In the genomic region with DNA sequence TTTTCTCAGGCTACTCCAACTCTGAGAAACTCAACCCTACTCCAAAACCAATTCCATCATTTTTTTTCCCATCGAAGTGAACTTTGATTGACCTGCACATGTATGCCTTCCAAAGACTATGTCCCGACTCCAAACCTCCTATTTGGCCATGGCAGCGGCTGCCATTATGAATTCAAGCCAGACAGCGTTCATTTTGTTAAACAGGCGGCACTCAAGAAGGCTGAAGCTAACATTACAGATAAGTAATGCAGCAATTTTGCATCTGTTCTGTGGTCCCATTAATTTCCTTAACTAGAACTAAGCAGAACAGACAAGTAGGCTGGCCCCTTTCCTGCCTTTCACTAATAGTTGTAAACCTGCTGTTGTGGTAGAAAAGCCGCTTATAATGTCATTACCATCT, we compare ENCODE assay signal across 35 mouse cellular contexts.
"Had no signal": no experiment of that assay in that cellular context is flagged by ENCODE, and none has a peak within 500 bp of the region (broad histone marks: within the 10 kb centered on the region; RNA-seq: fewer than 3 reads in every experiment).

No protein-coding gene starts in this region.

- H3K36me3 ChIP-seq: heart, embryonic 10.5 days; heart, embryonic 12.5 days; heart, embryonic 13.5 days; heart, embryonic 15.5 days; hindbrain, embryonic 10.5 days; hindbrain, embryonic 12.5 days; hindbrain, embryonic 13.5 days; hindbrain, embryonic 15.5 days; intestine, embryonic 15.5 days; kidney, embryonic 15.5 days had no signal

- H3K27me3 ChIP-seq: heart, embryonic 12.5 days; heart, embryonic 13.5 days; heart, embryonic 15.5 days; hindbrain, embryonic 12.5 days; hindbrain, embryonic 13.5 days; hindbrain, embryonic 15.5 days; intestine, embryonic 15.5 days; kidney, embryonic 15.5 days had no signal

- H3K4me2 ChIP-seq: heart, embryonic 11.5 days; heart, embryonic 12.5 days; heart, embryonic 13.5 days; heart, embryonic 15.5 days; hindbrain, embryonic 12.5 days; hindbrain, embryonic 13.5 days; hindbrain, embryonic 14.5 days; hindbrain, embryonic 15.5 days; intestine, embryonic 15.5 days; kidney, embryonic 15.5 days had no signal

- H3K4me3 ChIP-seq: heart, embryonic 10.5 days; heart, embryonic 12.5 days; heart, embryonic 13.5 days; heart, embryonic 15.5 days; hindbrain, embryonic 10.5 days; hindbrain, embryonic 12.5 days; hindbrain, embryonic 13.5 days; hindbrain, embryonic 15.5 days; intestine, embryonic 15.5 days; kidney, embryonic 15.5 days; layer of hippocampus, adult 2 months; left cerebral cortex, adult 2 months had no signal

- ATAC-seq: hindbrain, embryonic 16.5 days; hindbrain, postnatal 0 days; inflammation-experienced regulatory T-cells, adult 6 months; intestine, embryonic 15.5 days; intestine, postnatal 0 days had no signal

- H3K9ac ChIP-seq: heart, embryonic 12.5 days; heart, embryonic 13.5 days; heart, embryonic 15.5 days; hindbrain, embryonic 12.5 days; hindbrain, embryonic 13.5 days; hindbrain, embryonic 14.5 days; hindbrain, embryonic 15.5 days; intestine, embryonic 15.5 days; kidney, embryonic 15.5 days had no signal

- DNase-seq: heart, postnatal 10 days; heart, postnatal 14 days; heart, postnatal 36 days; heart, postnatal 4 days; kidney, adult 11 months; kidney, adult 18-20 months; kidney, adult 2 months; kidney, adult 8-10 months; kidney, adult 9 months; kidney, postnatal 10 days; kidney, postnatal 14 days; kidney, postnatal 25 days; kidney, postnatal 36 days; kidney, postnatal 4 days; layer of hippocampus, adult 9-11 months; layer of hippocampus, postnatal 36 days had no signal

- H3K4me1 ChIP-seq: heart, embryonic 12.5 days; heart, embryonic 13.5 days; heart, embryonic 15.5 days; intestine, embryonic 15.5 days; kidney, embryonic 15.5 days had no signal

- H3K27ac ChIP-seq: heart, embryonic 10.5 days; heart, embryonic 13.5 days; heart, embryonic 15.5 days; hindbrain, embryonic 10.5 days; hindbrain, embryonic 12.5 days; hindbrain, embryonic 13.5 days; hindbrain, embryonic 14.5 days; hindbrain, embryonic 15.5 days; hindbrain, postnatal 0 days; intestine, embryonic 15.5 days; kidney, embryonic 15.5 days; kidney, postnatal 0 days; layer of hippocampus, adult 2 months; left cerebral cortex, adult 2 months had no signal

- H3K9me3 ChIP-seq: heart, embryonic 10.5 days; heart, embryonic 12.5 days; heart, embryonic 13.5 days; heart, embryonic 15.5 days; hindbrain, embryonic 10.5 days; hindbrain, embryonic 12.5 days; hindbrain, embryonic 13.5 days; hindbrain, embryonic 15.5 days; intestine, embryonic 15.5 days; kidney, embryonic 15.5 days had no signal
